11 mouse cellular contexts compared by ENCODE assay signal in genomic region chr1:155204560-155205162, GRCm38 (mm10). TPM values are rescaled to one million over a fixed set of nuclear protein-coding genes. Genes with fewer than 3 reads are reported as not detected.
DNase-seq lines count a peak whose midpoint lies in the region; ATAC-seq and TF ChIP-seq lines count a peak whose summit lies in the region.
"Had no signal": no experiment of that assay in that cellular context is flagged by ENCODE, and none has a peak within 500 bp of the region (broad histone marks: within the 10 kb centered on the region; RNA-seq: fewer than 3 reads in every experiment).

No protein-coding gene starts in this region.

- no peak overlapping the region for H3K4me3 ChIP-seq in heart, embryonic 13.5 days
- no peak overlapping the region for H3K4me3 ChIP-seq in heart, embryonic 12.5 days
- H3K4me3 ChIP-seq in liver, adult 2 months (ENCODE audit: insufficient read depth, low read depth, low read length): no peak overlapping the region
- no peak overlapping the region for H3K4me3 ChIP-seq in liver, embryonic 11.5 days (ENCODE audit: low read depth, low read length)
- H3K4me3 ChIP-seq in forebrain, embryonic 12.5 days (replicated peaks): no peak overlapping the region
- H3K4me3 ChIP-seq in midbrain, embryonic 15.5 days: no peak overlapping the region
- H3K4me3 ChIP-seq: liver, embryonic 15.5 days had no signal

- ATAC-seq in heart, embryonic 13.5 days (ENCODE audit: extremely low read depth, insufficient number of reproducible peaks, low FRiP score, low TSS enrichment): no peak
- ATAC-seq in heart, embryonic 12.5 days (ENCODE audit: insufficient number of reproducible peaks, low FRiP score): no peak
- no peak for ATAC-seq in liver, embryonic 11.5 days (replicated peaks; ENCODE audit: low FRiP score)
- no peak for ATAC-seq in forebrain, embryonic 12.5 days (ENCODE audit: low FRiP score)
- 0 out of 2 replicates have a peak, but pooled peaks have one; percentile 21 for ATAC-seq in midbrain, embryonic 15.5 days (replicated peaks)
- ATAC-seq in frontal cortex, adult (ENCODE audit: low TSS enrichment): no peak; the same call in 1 of the 2 replicates

- H3K27me3 ChIP-seq in heart, embryonic 13.5 days (replicated peaks): no peaks in the 10 kb centered on the region
- no peaks in the 10 kb centered on the region for H3K27me3 ChIP-seq in heart, embryonic 12.5 days (replicated peaks)
- no peaks in the 10 kb centered on the region for H3K27me3 ChIP-seq in liver, adult 2 months (ENCODE audit: control insufficient read depth, insufficient read depth, low read length)
- no peaks in the 10 kb centered on the region for H3K27me3 ChIP-seq in liver, embryonic 11.5 days (replicated peaks; ENCODE audit: control insufficient read depth, insufficient read depth, low read length)
- no peaks in the 10 kb centered on the region for H3K27me3 ChIP-seq in forebrain, embryonic 12.5 days
- no peaks in the 10 kb centered on the region for H3K27me3 ChIP-seq in midbrain, embryonic 15.5 days (replicated peaks)
- H3K27me3 ChIP-seq: liver, embryonic 15.5 days had no signal

- peak; percentile 83 for DNase-seq in liver, adult 2 months (ENCODE audit: extremely low read depth, low read depth, low spot score)
- DNase-seq in liver, embryonic 11.5 days (ENCODE audit: low spot score): no peak
- DNase-seq in embryo, embryonic 10 days (ENCODE audit: low spot score): no peak
- DNase-seq: right cerebral cortex, postnatal 4 days had no signal

- H3K4me2 ChIP-seq in heart, embryonic 13.5 days: no peak overlapping the region
- H3K4me2 ChIP-seq in heart, embryonic 12.5 days: no peak overlapping the region
- no peak overlapping the region for H3K4me2 ChIP-seq in liver, embryonic 11.5 days
- H3K4me2 ChIP-seq in forebrain, embryonic 12.5 days: no peak overlapping the region
- H3K4me2 ChIP-seq in midbrain, embryonic 15.5 days: no peak overlapping the region
- H3K4me2 ChIP-seq: liver, embryonic 15.5 days had no signal

- peaks cover 51% of the 10 kb centered on the region for H3K36me3 ChIP-seq in heart, embryonic 13.5 days
- H3K36me3 ChIP-seq in heart, embryonic 12.5 days: peaks cover 40% of the 10 kb centered on the region
- no peaks in the 10 kb centered on the region for H3K36me3 ChIP-seq in liver, adult 2 months (ENCODE audit: control insufficient read depth, insufficient read depth, low read length)
- peaks cover 9% of the 10 kb centered on the region; the same call in 1 of the 2 replicates for H3K36me3 ChIP-seq in liver, embryonic 11.5 days (ENCODE audit: control insufficient read depth, insufficient read depth, low read length)
- peaks cover 47% of the 10 kb centered on the region for H3K36me3 ChIP-seq in forebrain, embryonic 12.5 days (replicated peaks)
- H3K36me3 ChIP-seq in midbrain, embryonic 15.5 days (replicated peaks): no peaks in the 10 kb centered on the region; the same call in 1 of the 2 replicates

- peak overlapping the region; percentile 87; the same call in 1 of the 2 replicates for H3K27ac ChIP-seq in heart, embryonic 13.5 days (replicated peaks)
- H3K27ac ChIP-seq in heart, embryonic 12.5 days (ENCODE audit: poor library complexity, severe bottlenecking): no peak overlapping the region
- H3K27ac ChIP-seq in liver, adult 2 months (replicated peaks; ENCODE audit: insufficient read depth, low read depth, low read length): no peak overlapping the region; the same call in 1 of the 2 replicates
- H3K27ac ChIP-seq in liver, embryonic 11.5 days (ENCODE audit: low read depth, low read length): no peak overlapping the region
- peak overlapping the region; percentile 80 for H3K27ac ChIP-seq in forebrain, embryonic 12.5 days
- H3K27ac ChIP-seq in midbrain, embryonic 15.5 days: peak overlapping the region; percentile 51
- H3K27ac ChIP-seq: liver, embryonic 15.5 days had no signal

- TF ChIP-seq POLR2A in liver, adult 2 months (IDR thresholded peaks at IDR 0.05; ENCODE audit: extremely low read depth, insufficient read depth, low read length): no peak

- H3K79me2 ChIP-seq in liver, adult 2 months (ENCODE audit: control insufficient read depth, insufficient read depth, low read length): no peaks in the 10 kb centered on the region

- 67% methylated on average over 8 of the region's 8 CpGs for WGBS in heart, embryonic 13.5 days
- 75% methylated on average over 8 of the region's 8 CpGs for WGBS in heart, embryonic 12.5 days
- 36% methylated on average over 8 of the region's 8 CpGs for WGBS in liver, adult 2 months
- WGBS in liver, embryonic 11.5 days: 87% methylated on average over 8 of the region's 8 CpGs
- 70% methylated on average over 8 of the region's 8 CpGs for WGBS in forebrain, embryonic 12.5 days
- 56% methylated on average over 8 of the region's 8 CpGs for WGBS in midbrain, embryonic 15.5 days

- H3K9ac ChIP-seq in heart, embryonic 13.5 days: peak overlapping the region; percentile 21; the same call in 1 of the 2 replicates
- no peak overlapping the region for H3K9ac ChIP-seq in heart, embryonic 12.5 days
- H3K9ac ChIP-seq in liver, adult 2 months (ENCODE audit: low read depth, low read length): no peak overlapping the region
- no peak overlapping the region for H3K9ac ChIP-seq in liver, embryonic 11.5 days (ENCODE audit: low read depth, low read length)
- H3K9ac ChIP-seq in forebrain, embryonic 12.5 days: 0 out of 2 replicates have a peak overlapping the region, but pooled peaks have one; percentile 12
- H3K9ac ChIP-seq in midbrain, embryonic 15.5 days: no peak overlapping the region
- H3K9ac ChIP-seq: liver, embryonic 15.5 days had no signal

- TF ChIP-seq CTCF in liver, adult 2 months (IDR thresholded peaks at IDR 0.05; ENCODE audit: low read depth, low read length): no peak

- no peaks in the 10 kb centered on the region for H3K9me3 ChIP-seq in heart, embryonic 13.5 days
- no peaks in the 10 kb centered on the region for H3K9me3 ChIP-seq in heart, embryonic 12.5 days (replicated peaks)
- no peaks in the 10 kb centered on the region for H3K9me3 ChIP-seq in liver, embryonic 11.5 days (ENCODE audit: control insufficient read depth, low read length)
- H3K9me3 ChIP-seq in forebrain, embryonic 12.5 days: no peaks in the 10 kb centered on the region
- H3K9me3 ChIP-seq in midbrain, embryonic 15.5 days: no peaks in the 10 kb centered on the region
- H3K9me3 ChIP-seq: liver, embryonic 15.5 days had no signal

- peaks cover 54% of the 10 kb centered on the region for H3K4me1 ChIP-seq in heart, embryonic 13.5 days
- H3K4me1 ChIP-seq in heart, embryonic 12.5 days (replicated peaks): peaks cover 50% of the 10 kb centered on the region
- peaks cover 21% of the 10 kb centered on the region for H3K4me1 ChIP-seq in liver, adult 2 months (ENCODE audit: control insufficient read depth, insufficient read depth, low read length)
- H3K4me1 ChIP-seq in liver, embryonic 11.5 days (replicated peaks; ENCODE audit: control insufficient read depth, insufficient read depth, low read length): 0 out of 2 replicates have a peak, but pooled peaks cover 3% of the 10 kb centered on the region
- H3K4me1 ChIP-seq in forebrain, embryonic 12.5 days: peaks cover 61% of the 10 kb centered on the region
- peaks cover 52% of the 10 kb centered on the region for H3K4me1 ChIP-seq in midbrain, embryonic 15.5 days

RNA-seq across cellular contexts. Expression of gene BC034090, which starts 39.6 kb away (rescaled TPM):
- 7.0 and 7.6 TPM in 2 replicates for polyA plus RNA-seq in heart, embryonic 13.5 days (2015; fragmentation: Nextera tagmentation; extraction: Ambion mirVana)
- 9.0 and 9.6 TPM in 2 replicates for polyA plus RNA-seq in heart, embryonic 12.5 days (2016; fragmentation: Nextera tagmentation; extraction: Ambion mirVana)
- total RNA-seq in liver, adult 2 months (2014; rRNA removed): 0.09 and 0.20 TPM in 2 replicates
- polyA plus RNA-seq in liver, adult 2 months (2012; rRNA removed): 0.33 and 0.50 TPM in 2 replicates
- 0.86 and 1.8 TPM in 2 replicates for polyA plus RNA-seq in liver, embryonic 11.5 days (2014; fragmentation: Nextera tagmentation; extraction: Ambion mirVana)
- 2.9 and 4.5 TPM in 2 replicates for polyA plus RNA-seq in forebrain, embryonic 12.5 days (2016; fragmentation: Nextera tagmentation; extraction: Ambion mirVana)
- polyA plus RNA-seq in midbrain, embryonic 15.5 days (2015; fragmentation: Nextera tagmentation; extraction: Ambion mirVana): 4.0 and 4.3 TPM in 2 replicates
- total RNA-seq: common myeloid progenitor, adult 5-6 weeks had no signal

RNA-seq across cellular contexts. Expression of gene Stx6, which starts 46.1 kb away (rescaled TPM):
- 48.7 and 49.9 TPM in 2 replicates for polyA plus RNA-seq in heart, embryonic 13.5 days (2015; fragmentation: Nextera tagmentation; extraction: Ambion mirVana)
- 62.1 and 69.5 TPM in 2 replicates for polyA plus RNA-seq in heart, embryonic 12.5 days (2016; fragmentation: Nextera tagmentation; extraction: Ambion mirVana)
- total RNA-seq in liver, adult 2 months (2014; rRNA removed): 10.3 and 11.7 TPM in 2 replicates
- polyA plus RNA-seq in liver, adult 2 months (2012; rRNA removed): 10.1 and 13.1 TPM in 2 replicates
- polyA plus RNA-seq in liver, embryonic 11.5 days (2014; fragmentation: Nextera tagmentation; extraction: Ambion mirVana): 36.0 and 36.9 TPM in 2 replicates
- 113 and 124 TPM in 2 replicates for polyA plus RNA-seq in forebrain, embryonic 12.5 days (2016; fragmentation: Nextera tagmentation; extraction: Ambion mirVana)
- polyA plus RNA-seq in midbrain, embryonic 15.5 days (2015; fragmentation: Nextera tagmentation; extraction: Ambion mirVana): 114 and 118 TPM in 2 replicates

RNA-seq across cellular contexts. Expression of gene Mr1, which starts 58.0 kb away (rescaled TPM):
- polyA plus RNA-seq in heart, embryonic 13.5 days (2015; fragmentation: Nextera tagmentation; extraction: Ambion mirVana): 4.3 and 5.2 TPM in 2 replicates
- 3.9 and 4.2 TPM in 2 replicates for polyA plus RNA-seq in heart, embryonic 12.5 days (2016; fragmentation: Nextera tagmentation; extraction: Ambion mirVana)
- total RNA-seq in liver, adult 2 months (2014; rRNA removed): 3.2 and 6.3 TPM in 2 replicates
- polyA plus RNA-seq in liver, adult 2 months (2012; rRNA removed): 1.1 and 1.6 TPM in 2 replicates
- polyA plus RNA-seq in liver, embryonic 11.5 days (2014; fragmentation: Nextera tagmentation; extraction: Ambion mirVana): 0.81 and 1.2 TPM in 2 replicates
- 0.85 and 1.3 TPM in 2 replicates for polyA plus RNA-seq in forebrain, embryonic 12.5 days (2016; fragmentation: Nextera tagmentation; extraction: Ambion mirVana)
- 0.71 and 1.2 TPM in 2 replicates for polyA plus RNA-seq in midbrain, embryonic 15.5 days (2015; fragmentation: Nextera tagmentation; extraction: Ambion mirVana)

Comparison
In these comparisons a context has a peak if more than half of its experiments do, and no peak if none do; other contexts are left out.
1. H3K27ac ChIP-seq: peak in heart, embryonic 13.5 days (single experiment), forebrain, embryonic 12.5 days (single experiment) and midbrain, embryonic 15.5 days (single experiment); none in heart, embryonic 12.5 days (single experiment), liver, adult 2 months (single experiment) and liver, embryonic 11.5 days (single experiment).
2. H3K9ac ChIP-seq: peak in heart, embryonic 13.5 days (single experiment) and forebrain, embryonic 12.5 days (single experiment); none in heart, embryonic 12.5 days (single experiment), liver, adult 2 months (single experiment), liver, embryonic 11.5 days (single experiment) and midbrain, embryonic 15.5 days (single experiment).